Mouse (Mus musculus): ENCODE measurements around the gene Vmn2r85. TPM values are rescaled to one million over a fixed set of nuclear protein-coding genes. Genes with fewer than 3 reads are reported as not detected.
"Not testable (repeated sequence)": the region's sequence is repeated elsewhere in the genome, so short reads cannot be mapped to it uniquely, and the experiment has no call there.

Gene Vmn2r85
- total and polyA plus RNA-seq, 2 experiments from 2014 or later = not detected

GRCm38 (mm10) chr10:130420401-130420800 is 9.1 kb downstream of the Vmn2r85 start:
- WGBS = 80% methylated on average over 3 of the region's 3 CpGs
- Histone ChIP-seq H3K4me1 (ENCODE audit: control insufficient read depth, insufficient read depth) (no peaks in the 10 kb centered on the region), H3K27ac (ENCODE audit: low read depth) (no peak overlapping the region), H3K36me3 (replicated peaks; ENCODE audit: control insufficient read depth, insufficient read depth, low read length) (no peaks in the 10 kb centered on the region), H3K4me3 (ENCODE audit: low read depth, low read length) (no peak overlapping the region), H3K4me2 (ENCODE audit: low read depth, low read length) (no peak overlapping the region), H3K27me3 (ENCODE audit: control insufficient read depth, insufficient read depth, low read length) (no peaks in the 10 kb centered on the region), H3K9ac (replicated peaks; ENCODE audit: low read depth, low read length) (no peak overlapping the region), H3K9me3 (replicated peaks; ENCODE audit: control insufficient read depth, low read length) (no peaks in the 10 kb centered on the region)
- TF ChIP-seq CTCF (IDR thresholded peaks at IDR 0.05; ENCODE audit: low read depth) (no peak), EP300 (IDR thresholded peaks at IDR 0.05; ENCODE audit: low read depth) (no peak)
- DNase-seq (ENCODE audit: low spot score) = no peak
- no peak for ATAC-seq (ENCODE audit: insufficient read depth, low read depth)

- H3K27me3 ChIP-seq (ENCODE audit: control insufficient read depth, insufficient read depth, low read length); H3K4me2 ChIP-seq (ENCODE audit: low read depth, low read length); H3K27ac ChIP-seq (ENCODE audit: low read depth); H3K9ac ChIP-seq (replicated peaks; ENCODE audit: low read depth, low read length); H3K9me3 ChIP-seq (replicated peaks; ENCODE audit: control insufficient read depth, low read length); H3K4me1 ChIP-seq (ENCODE audit: control insufficient read depth, insufficient read depth); H3K36me3 ChIP-seq (replicated peaks; ENCODE audit: control insufficient read depth, insufficient read depth, low read length); H3K4me3 ChIP-seq (ENCODE audit: low read depth, low read length); ATAC-seq (ENCODE audit: insufficient read depth, low read depth); DNase-seq (ENCODE audit: low spot score): not testable (repeated sequence)
- 47% methylated on average over 2 of the region's 2 CpGs for WGBS
Observed at GRCm38 (mm10) chr10:130419954-130420353, 9.5 kb downstream of the Vmn2r85 start.

- not testable (repeated sequence) for H3K9ac ChIP-seq (replicated peaks; ENCODE audit: low read depth, low read length); DNase-seq (ENCODE audit: low spot score); ATAC-seq (ENCODE audit: insufficient read depth, low read depth); H3K27ac ChIP-seq (ENCODE audit: low read depth); H3K27me3 ChIP-seq (ENCODE audit: control insufficient read depth, insufficient read depth, low read length); H3K9me3 ChIP-seq (replicated peaks; ENCODE audit: control insufficient read depth, low read length); H3K4me1 ChIP-seq (ENCODE audit: control insufficient read depth, insufficient read depth); H3K36me3 ChIP-seq (replicated peaks; ENCODE audit: control insufficient read depth, insufficient read depth, low read length); H3K4me3 ChIP-seq (ENCODE audit: low read depth, low read length); H3K4me2 ChIP-seq (ENCODE audit: low read depth, low read length)
Observed at GRCm38 (mm10) chr10:130416352-130416751, 13.2 kb downstream of the Vmn2r85 start.

DNA sequence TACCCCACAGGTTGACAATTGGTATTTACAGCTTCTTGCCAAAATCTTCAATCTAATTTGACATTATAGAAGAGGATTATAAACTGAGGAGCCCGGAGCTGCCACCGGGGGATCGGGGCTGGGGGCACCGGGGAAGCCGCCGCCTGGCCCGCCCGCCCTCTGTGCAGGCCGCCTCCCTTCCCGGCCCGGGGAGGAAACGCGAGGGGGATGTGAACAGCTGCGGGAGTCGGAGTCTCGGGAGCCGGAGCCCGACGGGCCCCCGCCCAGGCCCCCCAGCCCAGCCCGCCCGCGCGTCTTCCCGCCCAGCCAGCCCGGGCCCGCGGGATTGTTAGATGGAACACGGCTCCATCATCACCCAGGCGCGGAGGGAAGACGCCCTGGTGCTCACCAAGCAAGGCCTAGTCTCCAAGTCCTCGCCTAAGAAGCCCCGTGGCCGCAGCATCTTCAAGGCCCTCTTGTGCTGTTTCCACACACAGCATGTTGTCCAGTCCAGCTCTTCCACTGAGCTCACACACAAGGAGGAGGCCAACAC is 17.3 kb downstream of the Vmn2r85 start:
- H3K4me3 ChIP-seq (ENCODE audit: low read depth, low read length); H3K27me3 ChIP-seq (ENCODE audit: control insufficient read depth, insufficient read depth, low read length); H3K9me3 ChIP-seq (replicated peaks; ENCODE audit: control insufficient read depth, low read length); H3K36me3 ChIP-seq (replicated peaks; ENCODE audit: control insufficient read depth, insufficient read depth, low read length); H3K4me1 ChIP-seq (ENCODE audit: control insufficient read depth, insufficient read depth); DNase-seq (ENCODE audit: low spot score); H3K4me2 ChIP-seq (ENCODE audit: low read depth, low read length); H3K9ac ChIP-seq (replicated peaks; ENCODE audit: low read depth, low read length); H3K27ac ChIP-seq (ENCODE audit: low read depth): not testable (repeated sequence)
- 40% methylated on average over 14 of the region's 35 CpGs for WGBS
- ATAC-seq (ENCODE audit: insufficient read depth, low read depth) = peak; percentile 51; the same call in 1 of the 2 replicates

GRCm38 (mm10) chr10:130394232-130394631 is 35.3 kb downstream of the Vmn2r85 start, which contains the start of gene Vmn2r84:
TSS of gene Vmn2r84 (minus strand) at chr10:130394332.
- H3K9ac ChIP-seq (replicated peaks; ENCODE audit: low read depth, low read length) = no peak within 1 kb of the TSS
- no peaks in the 10 kb centered on the region for H3K9me3 ChIP-seq (replicated peaks; ENCODE audit: control insufficient read depth, low read length)
- no peaks in the 10 kb centered on the region for H3K27me3 ChIP-seq (ENCODE audit: control insufficient read depth, insufficient read depth, low read length)
- no peaks in the 10 kb centered on the region for H3K4me1 ChIP-seq (ENCODE audit: control insufficient read depth, insufficient read depth)
- no peak within 1 kb of the TSS for H3K27ac ChIP-seq (ENCODE audit: low read depth)
- no peaks in the 10 kb centered on the region for H3K36me3 ChIP-seq (replicated peaks; ENCODE audit: control insufficient read depth, insufficient read depth, low read length)
- no peak within 1 kb of the TSS for H3K4me3 ChIP-seq (ENCODE audit: low read depth, low read length)
- ATAC-seq (ENCODE audit: insufficient read depth, low read depth) = no peak
- TF ChIP-seq EP300 (IDR thresholded peaks at IDR 0.05; ENCODE audit: low read depth) (no peak), CTCF (IDR thresholded peaks at IDR 0.05; ENCODE audit: low read depth) (no peak)
- no peak within 1 kb of the TSS for H3K4me2 ChIP-seq (ENCODE audit: low read depth, low read length)
- no peak for DNase-seq (ENCODE audit: low spot score)

GRCm38 (mm10) chr10:130375145-130375544 is 54.4 kb downstream of the Vmn2r85 start:
- no peak overlapping the region for H3K27ac ChIP-seq (ENCODE audit: low read depth)
- H3K9me3 ChIP-seq (replicated peaks; ENCODE audit: control insufficient read depth, low read length) = no peaks in the 10 kb centered on the region
- H3K4me1 ChIP-seq (ENCODE audit: control insufficient read depth, insufficient read depth) = no peaks in the 10 kb centered on the region
- no peak overlapping the region for H3K4me3 ChIP-seq (ENCODE audit: low read depth, low read length)
- no peak overlapping the region for H3K9ac ChIP-seq (replicated peaks; ENCODE audit: low read depth, low read length)
- no peaks in the 10 kb centered on the region for H3K36me3 ChIP-seq (replicated peaks; ENCODE audit: control insufficient read depth, insufficient read depth, low read length)
- WGBS = 63% methylated on average over 2 of the region's 2 CpGs
- H3K27me3 ChIP-seq (ENCODE audit: control insufficient read depth, insufficient read depth, low read length) = no peaks in the 10 kb centered on the region
- ATAC-seq (ENCODE audit: insufficient read depth, low read depth) (no peak), DNase-seq (ENCODE audit: low spot score) (no peak)
- TF ChIP-seq CTCF (IDR thresholded peaks at IDR 0.05; ENCODE audit: low read depth) (no peak), EP300 (IDR thresholded peaks at IDR 0.05; ENCODE audit: low read depth) (no peak)
- H3K4me2 ChIP-seq (ENCODE audit: low read depth, low read length) = no peak overlapping the region

Measured in heart, postnatal 0 days (tissue).